Mouse (Mus musculus): ENCODE measurements around the gene Asb14. TPM values are rescaled to one million over a fixed set of nuclear protein-coding genes. Genes with fewer than 3 reads are reported as not detected.
"Not testable (repeated sequence)": the region's sequence is repeated elsewhere in the genome, so short reads cannot be mapped to it uniquely, and the experiment has no call there.

Gene Asb14
- polyA plus RNA-seq, 1 experiment, result not detected

GRCm38 (mm10) chr14:26913681-26914268 is 19.4 kb downstream of the Asb14 start:
- no peaks in the 10 kb centered on the region for H3K79me2 ChIP-seq (ENCODE audit: control insufficient read depth, insufficient read depth)
- H3ac ChIP-seq (ENCODE audit: control insufficient read depth, insufficient read length, low read depth), result no peak overlapping the region
- H3K27me3 ChIP-seq (ENCODE audit: control insufficient read depth, insufficient read depth, insufficient read length), result no peaks in the 10 kb centered on the region
- no peaks in the 10 kb centered on the region for H3K36me3 ChIP-seq (ENCODE audit: control insufficient read depth, insufficient read depth)
- TF ChIP-seq MYOG (IDR thresholded peaks at IDR 0.05; ENCODE audit: control insufficient read depth, extremely low read depth, insufficient read length), result no peak
- TF ChIP-seq CTCF (IDR thresholded peaks at IDR 0.05; ENCODE audit: control insufficient read depth, insufficient read depth, insufficient read length), result no peak
- TF ChIP-seq USF1 (IDR thresholded peaks at IDR 0.05; ENCODE audit: low read depth), result no peak
- no peak for TF ChIP-seq MAX (IDR thresholded peaks at IDR 0.05)
- no peak for TF ChIP-seq MYOD1 (IDR thresholded peaks at IDR 0.05; ENCODE audit: control insufficient read depth, insufficient read length, low read depth)
- no peak for TF ChIP-seq FOSL1 (IDR thresholded peaks at IDR 0.05; ENCODE audit: insufficient read depth, low read length, poor library complexity, severe bottlenecking)
- no peak for TF ChIP-seq CEBPB (IDR thresholded peaks at IDR 0.05; ENCODE audit: low read depth)
- no peaks in the 10 kb centered on the region for H3K79me3 ChIP-seq (ENCODE audit: low read depth)
- H3K4me3 ChIP-seq (ENCODE audit: insufficient read depth, poor library complexity, severe bottlenecking), result no peak overlapping the region

- Histone ChIP-seq H3K27me3 (ENCODE audit: control insufficient read depth, insufficient read depth, insufficient read length) (no peaks in the 10 kb centered on the region), H3K36me3 (ENCODE audit: control insufficient read depth, insufficient read depth) (peaks cover 7% of the 10 kb centered on the region), H3ac (ENCODE audit: control insufficient read depth, insufficient read length, low read depth) (no peak overlapping the region), H3K79me3 (ENCODE audit: low read depth) (no peaks in the 10 kb centered on the region), H3K79me2 (ENCODE audit: control insufficient read depth, insufficient read depth) (no peaks in the 10 kb centered on the region), H3K4me3 (ENCODE audit: insufficient read depth, poor library complexity, severe bottlenecking) (no peak overlapping the region)
- TF ChIP-seq CEBPB (IDR thresholded peaks at IDR 0.05; ENCODE audit: low read depth), result no peak
These were observed 25.0 kb downstream of the Asb14 start for GRCm38 (mm10) chr14:26919310-26919709.

GRCm38 (mm10) chr14:26923702-26924421 is 29.5 kb downstream of the Asb14 start:
- H3K79me2 ChIP-seq (ENCODE audit: control insufficient read depth, insufficient read depth), result no peaks in the 10 kb centered on the region
- peaks cover 22% of the 10 kb centered on the region for H3K36me3 ChIP-seq (ENCODE audit: control insufficient read depth, insufficient read depth)
- no peak overlapping the region for H3ac ChIP-seq (ENCODE audit: control insufficient read depth, insufficient read length, low read depth)
- no peaks in the 10 kb centered on the region for H3K79me3 ChIP-seq (ENCODE audit: low read depth)
- H3K27me3 ChIP-seq (ENCODE audit: control insufficient read depth, insufficient read depth, insufficient read length), result no peaks in the 10 kb centered on the region
- no peak overlapping the region for H3K4me3 ChIP-seq (ENCODE audit: insufficient read depth, poor library complexity, severe bottlenecking)
- no peak for TF ChIP-seq MYOD1 (IDR thresholded peaks at IDR 0.05; ENCODE audit: control insufficient read depth, insufficient read length, low read depth)
- no peak for TF ChIP-seq MAX (IDR thresholded peaks at IDR 0.05)
- no peak for TF ChIP-seq FOSL1 (IDR thresholded peaks at IDR 0.05; ENCODE audit: insufficient read depth, low read length, poor library complexity, severe bottlenecking)
- no peak for TF ChIP-seq CEBPB (IDR thresholded peaks at IDR 0.05; ENCODE audit: low read depth)
- TF ChIP-seq USF1 (IDR thresholded peaks at IDR 0.05; ENCODE audit: low read depth), result no peak
- no peak for TF ChIP-seq CTCF (IDR thresholded peaks at IDR 0.05; ENCODE audit: control insufficient read depth, insufficient read depth, insufficient read length)

GRCm38 (mm10) chr14:26934891-26935290 is 40.5 kb downstream of the Asb14 start:
- TF ChIP-seq FOSL1 (IDR thresholded peaks at IDR 0.05; ENCODE audit: insufficient read depth, low read length, poor library complexity, severe bottlenecking), result no peak
- TF ChIP-seq MYOG (IDR thresholded peaks at IDR 0.05; ENCODE audit: control insufficient read depth, extremely low read depth, insufficient read length), result no peak
- TF ChIP-seq MAX (IDR thresholded peaks at IDR 0.05), result no peak
- TF ChIP-seq USF1 (IDR thresholded peaks at IDR 0.05; ENCODE audit: low read depth), result no peak
- TF ChIP-seq MYOD1 (IDR thresholded peaks at IDR 0.05; ENCODE audit: control insufficient read depth, insufficient read length, low read depth), result no peak
- no peak for TF ChIP-seq CEBPB (IDR thresholded peaks at IDR 0.05; ENCODE audit: low read depth)
- no peak for TF ChIP-seq CTCF (IDR thresholded peaks at IDR 0.05; ENCODE audit: control insufficient read depth, insufficient read depth, insufficient read length)

GRCm38 (mm10) chr14:26935558-26935957 is 41.2 kb downstream of the Asb14 start:
- no peaks in the 10 kb centered on the region for H3K79me2 ChIP-seq (ENCODE audit: control insufficient read depth, insufficient read depth)
- H3K27me3 ChIP-seq (ENCODE audit: control insufficient read depth, insufficient read depth, insufficient read length), result no peaks in the 10 kb centered on the region
- TF ChIP-seq MYOD1 (IDR thresholded peaks at IDR 0.05; ENCODE audit: control insufficient read depth, insufficient read length, low read depth), result no peak
- TF ChIP-seq CTCF (IDR thresholded peaks at IDR 0.05; ENCODE audit: control insufficient read depth, insufficient read depth, insufficient read length), result no peak
- no peak for TF ChIP-seq MYOG (IDR thresholded peaks at IDR 0.05; ENCODE audit: control insufficient read depth, extremely low read depth, insufficient read length)
- no peak for TF ChIP-seq FOSL1 (IDR thresholded peaks at IDR 0.05; ENCODE audit: insufficient read depth, low read length, poor library complexity, severe bottlenecking)
- TF ChIP-seq USF1 (IDR thresholded peaks at IDR 0.05; ENCODE audit: low read depth), result no peak
- no peak for TF ChIP-seq CEBPB (IDR thresholded peaks at IDR 0.05; ENCODE audit: low read depth)
- no peak for TF ChIP-seq MAX (IDR thresholded peaks at IDR 0.05)
- H3K4me3 ChIP-seq (ENCODE audit: insufficient read depth, poor library complexity, severe bottlenecking), result no peak overlapping the region
- H3K36me3 ChIP-seq (ENCODE audit: control insufficient read depth, insufficient read depth), result peaks cover 22% of the 10 kb centered on the region
- no peaks in the 10 kb centered on the region for H3K79me3 ChIP-seq (ENCODE audit: low read depth)
- no peak overlapping the region for H3ac ChIP-seq (ENCODE audit: control insufficient read depth, insufficient read length, low read depth)

More at GRCm38 (mm10) chr14:26934891-26935290, 40.5 kb downstream of the Asb14 start:
- H3K4me3 ChIP-seq (ENCODE audit: insufficient read depth, poor library complexity, severe bottlenecking), result no peak overlapping the region
- no peaks in the 10 kb centered on the region for H3K27me3 ChIP-seq (ENCODE audit: control insufficient read depth, insufficient read depth, insufficient read length)
- no peaks in the 10 kb centered on the region for H3K79me3 ChIP-seq (ENCODE audit: low read depth)
- no peaks in the 10 kb centered on the region for H3K79me2 ChIP-seq (ENCODE audit: control insufficient read depth, insufficient read depth)
- H3K36me3 ChIP-seq (ENCODE audit: control insufficient read depth, insufficient read depth), result peaks cover 22% of the 10 kb centered on the region
- no peak overlapping the region for H3ac ChIP-seq (ENCODE audit: control insufficient read depth, insufficient read length, low read depth)

- not testable (repeated sequence) for H3K27me3 ChIP-seq (ENCODE audit: control insufficient read depth, insufficient read depth, insufficient read length); H3K36me3 ChIP-seq (ENCODE audit: control insufficient read depth, insufficient read depth); H3K79me2 ChIP-seq (ENCODE audit: control insufficient read depth, insufficient read depth); H3K79me3 ChIP-seq (ENCODE audit: low read depth); H3ac ChIP-seq (ENCODE audit: control insufficient read depth, insufficient read length, low read depth); H3K4me3 ChIP-seq (ENCODE audit: insufficient read depth, poor library complexity, severe bottlenecking)
These were observed 61.8 kb downstream of the Asb14 start for GRCm38 (mm10) chr14:26956139-26956538.

All from C2C12 (cell line).